In the genomic region with DNA sequence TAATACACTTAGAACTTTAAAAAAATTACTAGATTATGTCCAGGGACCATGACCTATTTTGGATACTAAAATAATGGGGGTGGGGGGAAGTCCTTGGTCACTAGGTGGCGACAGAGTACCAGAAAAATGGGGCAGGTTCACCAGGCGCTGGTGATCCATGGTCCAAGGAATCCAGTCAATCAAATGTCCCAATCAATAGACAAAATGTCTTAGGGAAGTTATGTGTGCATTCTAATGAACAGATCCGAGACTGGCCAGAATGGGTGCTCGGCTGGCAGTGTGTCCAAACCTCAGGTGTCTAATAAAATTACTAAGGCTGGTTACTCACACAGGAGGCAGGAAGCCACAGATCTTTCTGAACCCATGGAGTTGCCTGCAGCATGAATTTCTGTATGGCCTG, we compare ENCODE assay signal across 10 mouse cellular contexts. TPM values are rescaled to one million over a fixed set of nuclear protein-coding genes. Genes with fewer than 3 reads are reported as not detected.
DNase-seq lines count a peak whose midpoint lies in the region; ATAC-seq and TF ChIP-seq lines count a peak whose summit lies in the region.
"Had no signal": no experiment of that assay in that cellular context is flagged by ENCODE, and none has a peak within 500 bp of the region (broad histone marks: within the 10 kb centered on the region; RNA-seq: fewer than 3 reads in every experiment).

No protein-coding gene starts in this region.

- H3K36me3 ChIP-seq in hindbrain, postnatal 0 days (ENCODE audit: insufficient read depth, low read length), result no peaks in the 10 kb centered on the region
- H3K36me3 ChIP-seq in splenic B cell, adult 2 months (ENCODE audit: control insufficient read depth, insufficient read depth, low read length, poor library complexity, severe bottlenecking), result no peaks in the 10 kb centered on the region
- H3K36me3 ChIP-seq: stomach, embryonic 15.5 days had no signal

- H3K27me3 ChIP-seq in hindbrain, postnatal 0 days (ENCODE audit: insufficient read depth, low read length), result no peaks in the 10 kb centered on the region
- H3K27me3 ChIP-seq in splenic B cell, adult 2 months (ENCODE audit: control insufficient read depth, insufficient read depth, low read length, poor library complexity, severe bottlenecking), result no peaks in the 10 kb centered on the region
- H3K27me3 ChIP-seq: stomach, embryonic 15.5 days had no signal

- peak; percentile 18 to 26 for DNase-seq in frontal cortex, postnatal 36 days (ENCODE audit: low spot score in 2 of 2)
- DNase-seq in frontal cortex, postnatal 14 days (ENCODE audit: low spot score in 2 of 2), result no peak
- peak; percentile 56 for DNase-seq in urinary bladder, postnatal 25 days (ENCODE audit: low spot score)
- DNase-seq in urinary bladder, adult 2 months (ENCODE audit: low spot score), result no peak
- DNase-seq in embryo, embryonic 11.5 days (ENCODE audit: low read depth, low spot score), result peak; percentile 27
- DNase-seq in hindbrain, postnatal 0 days (ENCODE audit: low spot score), result peak; percentile 69
- peak; percentile 70 for DNase-seq in lung, postnatal 14 days
- peak; percentile 78 for DNase-seq in splenic B cell, adult 2 months (ENCODE audit: low read depth, low spot score)

- no peak overlapping the region for H3K4me3 ChIP-seq in hindbrain, postnatal 0 days (ENCODE audit: low read length)
- H3K4me3 ChIP-seq: stomach, embryonic 15.5 days had no signal

- no peaks in the 10 kb centered on the region for H3K9me3 ChIP-seq in hindbrain, postnatal 0 days (ENCODE audit: low read length)
- H3K9me3 ChIP-seq: stomach, embryonic 15.5 days had no signal

- ATAC-seq in hindbrain, postnatal 0 days, result no peak; the same call in 1 of the 2 replicates

- no peaks in the 10 kb centered on the region for H3K4me1 ChIP-seq in hindbrain, postnatal 0 days (ENCODE audit: insufficient read depth, low read length)
- H3K4me1 ChIP-seq: stomach, embryonic 15.5 days had no signal

- no peak overlapping the region for H3K27ac ChIP-seq in hindbrain, postnatal 0 days
- H3K27ac ChIP-seq: stomach, embryonic 15.5 days had no signal

- WGBS in hindbrain, postnatal 0 days, result 13% methylated on average over 4 of the region's 4 CpGs

- peak; percentile 72 for TF ChIP-seq CTCF in hindbrain, postnatal 0 days (IDR thresholded peaks at IDR 0.05; ENCODE audit: low read depth)

- H3K4me2 ChIP-seq in hindbrain, postnatal 0 days (ENCODE audit: low read depth, low read length), result no peak overlapping the region
- H3K4me2 ChIP-seq: stomach, embryonic 15.5 days had no signal

- H3K9ac ChIP-seq in hindbrain, postnatal 0 days (replicated peaks; ENCODE audit: low read length), result no peak overlapping the region
- H3K9ac ChIP-seq: stomach, embryonic 15.5 days had no signal

RNA-seq across cellular contexts. Expression of gene Wdr63, which starts 49.7 kb away (rescaled TPM):
- polyA plus RNA-seq in urinary bladder, adult 2 months (2012; rRNA removed), result 0.15 and 0.25 TPM in 2 replicates
- total RNA-seq in hindbrain, postnatal 0 days (2014; rRNA removed), result 1.1 and 1.5 TPM in 2 replicates
- polyA plus RNA-seq in hindbrain, postnatal 0 days (2015; fragmentation: Nextera tagmentation; extraction: Ambion mirVana), result 0.71 and 1.5 TPM in 2 replicates

RNA-seq across cellular contexts. Expression of gene Mcoln3, which starts 59.0 kb away (rescaled TPM):
- polyA plus RNA-seq in urinary bladder, adult 2 months (2012; rRNA removed), result 0.01 and 0.12 TPM in 2 replicates
- total RNA-seq in hindbrain, postnatal 0 days (2014; rRNA removed), result 0.25 TPM in 1 of 2 replicates, not detected in the other
- polyA plus RNA-seq in hindbrain, postnatal 0 days (2015; fragmentation: Nextera tagmentation; extraction: Ambion mirVana), result 0.10 and 0.48 TPM in 2 replicates
- total RNA-seq: left cerebral cortex, postnatal 10 days had no signal

Comparison
In these comparisons a context has a peak if more than half of its experiments do, and no peak if none do; other contexts are left out.
1. DNase-seq: peak in frontal cortex, postnatal 36 days (2 of 2), urinary bladder, postnatal 25 days (single experiment), embryo, embryonic 11.5 days (single experiment), hindbrain, postnatal 0 days (single experiment), lung, postnatal 14 days (single experiment) and splenic B cell, adult 2 months (single experiment); none in frontal cortex, postnatal 14 days (0 of 2) and urinary bladder, adult 2 months (single experiment).